Mouse (Mus musculus) megakaryocyte progenitor cell, adult 5-6 weeks (primary cell): ENCODE results near the gene Col28a1. TPM values are rescaled to one million over a fixed set of nuclear protein-coding genes. Genes with fewer than 3 reads are reported as not detected.

Experiments used
- ATAC-seq: replicated peaks from 2 replicates; pipeline ENCODE4 v1.8.0; 2016; ENCODE audit warnings: mild to moderate bottlenecking, moderate TSS enrichment, inconsistent platforms; ENCODE audit not compliant: poor library complexity
- total RNA-seq, 2 experiments: library from RNA; stranded (forward) in 1 of 2; stranded (reverse) in 1 of 2; fragments of 157-497, 149-512 nt in 1 of 2; fragments of 200-1000 nt in 1 of 2; gene quantifications; 2 replicates each; pipeline versions ENCODE4 v1.2.3 to v1.2.4; 2015 to 2017

Col28a1 gene
- total RNA-seq, 2 experiments from 2014 or later: not detected

- ATAC-seq: no peak
Measured at GRCm38 (mm10) chr6:8126545-8126944, 65.9 kb downstream of the Col28a1 start.

GRCm38 (mm10) chr6:8119116-8119515 lies 73.3 kb downstream of the Col28a1 start:
- ATAC-seq: no peak

GRCm38 (mm10) chr6:8118577-8118976 lies 73.8 kb downstream of the Col28a1 start:
- no peak for ATAC-seq

GRCm38 (mm10) chr6:8105870-8106706 lies 86.3 kb downstream of the Col28a1 start:
- ATAC-seq: peak; percentile 97

GRCm38 (mm10) chr6:8101224-8101623 lies 91.2 kb downstream of the Col28a1 start:
- no peak for ATAC-seq

- ATAC-seq: peak; percentile 64
Measured at GRCm38 (mm10) chr6:8095856-8096255, 96.6 kb downstream of the Col28a1 start.

- ATAC-seq: peak; percentile 44; the same call in 1 of the 2 replicates
Measured at GRCm38 (mm10) chr6:8094160-8094953, 98.1 kb downstream of the Col28a1 start.

GRCm38 (mm10) chr6:8093556-8093955 lies 98.9 kb downstream of the Col28a1 start:
- no peak for ATAC-seq

- peak; percentile 85 for ATAC-seq
Measured at GRCm38 (mm10) chr6:8086847-8087246, 105.6 kb downstream of the Col28a1 start.

- ATAC-seq: no peak
Measured at GRCm38 (mm10) chr6:8084806-8085205, 107.6 kb downstream of the Col28a1 start.

- ATAC-seq: no peak
Measured at GRCm38 (mm10) chr6:8083196-8083595, 109.2 kb downstream of the Col28a1 start.

- no peak for ATAC-seq
Measured at GRCm38 (mm10) chr6:8077572-8078146, 114.8 kb downstream of the Col28a1 start.

- ATAC-seq: peak; percentile 63
Measured at GRCm38 (mm10) chr6:8074914-8075313, 117.5 kb downstream of the Col28a1 start.

- ATAC-seq: no peak
Measured at GRCm38 (mm10) chr6:8068979-8069378, 123.4 kb downstream of the Col28a1 start.

- peak; percentile 73 for ATAC-seq
Measured at GRCm38 (mm10) chr6:8068394-8068793, 124.0 kb downstream of the Col28a1 start.

- ATAC-seq: peak; percentile 30
Measured at GRCm38 (mm10) chr6:8067124-8067523, 125.3 kb downstream of the Col28a1 start.

GRCm38 (mm10) chr6:8066208-8066607 lies 126.2 kb downstream of the Col28a1 start:
- peak; percentile 88 for ATAC-seq

- peak; percentile 54; the same call in 1 of the 2 replicates for ATAC-seq
Measured at GRCm38 (mm10) chr6:8059199-8059598, 133.2 kb downstream of the Col28a1 start.

GRCm38 (mm10) chr6:8048216-8048615 lies 144.2 kb downstream of the Col28a1 start:
- ATAC-seq: no peak

GRCm38 (mm10) chr6:8046446-8046845 lies 146.0 kb downstream of the Col28a1 start:
- ATAC-seq: no peak

- ATAC-seq: no peak
Measured at GRCm38 (mm10) chr6:8045825-8046224, 146.6 kb downstream of the Col28a1 start.
